In genomic region chr4:134468578-134469266, GRCm38 (mm10) we compare ENCODE assay signal across 8 mouse cellular contexts. TPM values are rescaled to one million over a fixed set of nuclear protein-coding genes. Genes with fewer than 3 reads are reported as not detected.
DNase-seq lines count a peak whose midpoint lies in the region; ATAC-seq and TF ChIP-seq lines count a peak whose summit lies in the region.

No protein-coding gene starts in this region.

- peak overlapping the region; percentile 92 for H3K27ac ChIP-seq in heart, embryonic 13.5 days (replicated peaks)
- peak overlapping the region; percentile 97 for H3K27ac ChIP-seq in liver, embryonic 12.5 days
- H3K27ac ChIP-seq in stomach, embryonic 15.5 days, result peak overlapping the region; percentile 93

- H3K4me2 ChIP-seq in heart, embryonic 13.5 days, result peak overlapping the region; percentile 99
- H3K4me2 ChIP-seq in liver, embryonic 12.5 days, result peak overlapping the region; percentile 99
- H3K4me2 ChIP-seq in stomach, embryonic 15.5 days, result peak overlapping the region; percentile 98

- H3K79me2 ChIP-seq in C2C12 (ENCODE audit: control insufficient read depth, insufficient read depth), result peaks cover 27% of the 10 kb centered on the region

- no peak for TF ChIP-seq CTCF in C2C12 (IDR thresholded peaks at IDR 0.05; ENCODE audit: control insufficient read depth, insufficient read depth, insufficient read length)
- no peak for TF ChIP-seq CTCF in brain, embryonic 14.5 days (IDR thresholded peaks at IDR 0.05; ENCODE audit: borderline replicate concordance, extremely low read depth, insufficient read depth, insufficient read length)

- no peaks in the 10 kb centered on the region for H3K27me3 ChIP-seq in C2C12 (ENCODE audit: control insufficient read depth, insufficient read depth, insufficient read length)
- H3K27me3 ChIP-seq in erythroblast, embryonic 14.5 days (ENCODE audit: control insufficient read depth), result peaks cover 24% of the 10 kb centered on the region
- no peaks in the 10 kb centered on the region; the same call in 1 of the 2 replicates for H3K27me3 ChIP-seq in heart, embryonic 13.5 days (replicated peaks)
- peaks cover 10% of the 10 kb centered on the region; the same call in 1 of the 2 replicates for H3K27me3 ChIP-seq in liver, embryonic 12.5 days (replicated peaks)
- no peaks in the 10 kb centered on the region for H3K27me3 ChIP-seq in stomach, embryonic 15.5 days (replicated peaks)

- DNase-seq in brain, embryonic 14.5 days (ENCODE audit: low read depth), result peak; percentile 98
- peak; percentile 98 for DNase-seq in kidney, postnatal 10 days
- DNase-seq in natural killer cell, adult 2 months (ENCODE audit: low spot score in 2 of 2), result peak; percentile 92 to 95

- under 1% methylated on average over 68 of the region's 68 CpGs for WGBS in heart, embryonic 13.5 days
- WGBS in liver, embryonic 12.5 days (ENCODE audit: insufficient replicate concordance), result under 1% methylated on average over 67 of the region's 68 CpGs
- WGBS in stomach, embryonic 15.5 days, result under 1% methylated on average over 66 of the region's 68 CpGs

- peak; percentile 90 for ATAC-seq in heart, embryonic 13.5 days (ENCODE audit: extremely low read depth, insufficient number of reproducible peaks, low FRiP score, low TSS enrichment)
- peak; percentile 83 for ATAC-seq in liver, embryonic 12.5 days
- ATAC-seq in stomach, embryonic 15.5 days (ENCODE audit: insufficient read depth, low FRiP score, low read depth), result peak; percentile 87

- H3K4me1 ChIP-seq in erythroblast, embryonic 14.5 days (ENCODE audit: control insufficient read depth), result peaks cover 35% of the 10 kb centered on the region
- H3K4me1 ChIP-seq in heart, embryonic 13.5 days, result peaks cover 20% of the 10 kb centered on the region
- peaks cover 55% of the 10 kb centered on the region for H3K4me1 ChIP-seq in liver, embryonic 12.5 days
- H3K4me1 ChIP-seq in stomach, embryonic 15.5 days, result peaks cover 6% of the 10 kb centered on the region; the same call in 1 of the 2 replicates

- peaks cover 15% of the 10 kb centered on the region for H3K79me3 ChIP-seq in C2C12 (ENCODE audit: low read depth)

- H3K9me3 ChIP-seq in erythroblast, embryonic 14.5 days (ENCODE audit: control insufficient read depth, low read length), result no peaks in the 10 kb centered on the region
- H3K9me3 ChIP-seq in heart, embryonic 13.5 days, result no peaks in the 10 kb centered on the region
- no peaks in the 10 kb centered on the region for H3K9me3 ChIP-seq in liver, embryonic 12.5 days (replicated peaks)
- no peaks in the 10 kb centered on the region for H3K9me3 ChIP-seq in stomach, embryonic 15.5 days

- H3ac ChIP-seq in C2C12 (ENCODE audit: control insufficient read depth, insufficient read length, low read depth), result peak overlapping the region; percentile 54

- no peak for TF ChIP-seq POLR2A in brain, embryonic 14.5 days (IDR thresholded peaks at IDR 0.05; ENCODE audit: borderline replicate concordance, extremely low read depth, insufficient read depth, insufficient read length, poor library complexity, severe bottlenecking)

- peak overlapping the region; percentile 91 for H3K9ac ChIP-seq in heart, embryonic 13.5 days
- H3K9ac ChIP-seq in liver, embryonic 12.5 days, result peak overlapping the region; percentile 98
- H3K9ac ChIP-seq in stomach, embryonic 15.5 days, result peak overlapping the region; percentile 87

- H3K36me3 ChIP-seq in C2C12 (ENCODE audit: control insufficient read depth, insufficient read depth), result peaks cover 24% of the 10 kb centered on the region
- H3K36me3 ChIP-seq in erythroblast, embryonic 14.5 days (ENCODE audit: control insufficient read depth), result peaks cover 37% of the 10 kb centered on the region
- H3K36me3 ChIP-seq in heart, embryonic 13.5 days, result peaks cover 29% of the 10 kb centered on the region
- H3K36me3 ChIP-seq in liver, embryonic 12.5 days, result peaks cover 35% of the 10 kb centered on the region
- H3K36me3 ChIP-seq in stomach, embryonic 15.5 days, result peaks cover 16% of the 10 kb centered on the region

- peak overlapping the region; percentile 89 for H3K4me3 ChIP-seq in C2C12 (ENCODE audit: insufficient read depth, poor library complexity, severe bottlenecking)
- peak overlapping the region; percentile 95 for H3K4me3 ChIP-seq in erythroblast, embryonic 14.5 days (replicated peaks)
- H3K4me3 ChIP-seq in heart, embryonic 13.5 days, result peak overlapping the region; percentile 75
- H3K4me3 ChIP-seq in liver, embryonic 12.5 days, result peak overlapping the region; percentile 94
- H3K4me3 ChIP-seq in stomach, embryonic 15.5 days (replicated peaks), result peak overlapping the region; percentile 96

TF ChIP-seq in C2C12, 6 proteins besides CTCF, POLR2A, EP300 and RAD21:
- TF ChIP-seq CEBPB (IDR thresholded peaks at IDR 0.05; ENCODE audit: low read depth), result no peak
- TF ChIP-seq USF1 (IDR thresholded peaks at IDR 0.05; ENCODE audit: low read depth), result no peak
- TF ChIP-seq MAX (IDR thresholded peaks at IDR 0.05), result peak; percentile 63
- TF ChIP-seq MYOD1 (IDR thresholded peaks at IDR 0.05; ENCODE audit: control insufficient read depth, insufficient read length, low read depth), result no peak
- TF ChIP-seq MYOG (IDR thresholded peaks at IDR 0.05; ENCODE audit: control insufficient read depth, extremely low read depth, insufficient read length), result no peak
- TF ChIP-seq FOSL1 (IDR thresholded peaks at IDR 0.05; ENCODE audit: insufficient read depth, low read length, poor library complexity, severe bottlenecking), result no peak
TF ChIP-seq in C2C12: peak in this region for 1.

RNA-seq across cellular contexts. Expression of gene Stmn1, which starts 0.6 kb away (rescaled TPM):
- polyA plus RNA-seq in C2C12 (2012; fragmentation: generic; extraction: Trizol), result 349 TPM
- polyA plus RNA-seq in brain, embryonic 14.5 days (2012; rRNA removed), result 1,070 and 2,202 TPM in 2 replicates
- polyA plus RNA-seq in erythroblast, embryonic 14.5 days (2012), result 45.6 and 68.9 TPM in 2 replicates
- 988 and 1,051 TPM in 2 replicates for polyA plus RNA-seq in heart, embryonic 13.5 days (2015; fragmentation: Nextera tagmentation; extraction: Ambion mirVana)
- polyA plus RNA-seq in liver, embryonic 12.5 days (2016; fragmentation: Nextera tagmentation; extraction: Ambion mirVana), result 558 and 570 TPM in 2 replicates
- polyA plus RNA-seq in stomach, embryonic 15.5 days (2015; fragmentation: Nextera tagmentation; extraction: Ambion mirVana), result 1,192 and 1,334 TPM in 2 replicates

RNA-seq across cellular contexts. Expression of gene Paqr7, which starts 27.8 kb away (rescaled TPM):
- polyA plus RNA-seq in C2C12 (2012; fragmentation: generic; extraction: Trizol), result 5.1 TPM
- polyA plus RNA-seq in brain, embryonic 14.5 days (2012; rRNA removed), result 19.6 and 21.3 TPM in 2 replicates
- 0.10 TPM in 1 of 2 replicates, not detected in the other for polyA plus RNA-seq in erythroblast, embryonic 14.5 days (2012)
- 10.0 and 10.9 TPM in 2 replicates for polyA plus RNA-seq in heart, embryonic 13.5 days (2015; fragmentation: Nextera tagmentation; extraction: Ambion mirVana)
- polyA plus RNA-seq in liver, embryonic 12.5 days (2016; fragmentation: Nextera tagmentation; extraction: Ambion mirVana), result 6.5 and 7.2 TPM in 2 replicates
- 6.4 and 6.7 TPM in 2 replicates for polyA plus RNA-seq in stomach, embryonic 15.5 days (2015; fragmentation: Nextera tagmentation; extraction: Ambion mirVana)

RNA-seq across cellular contexts. Expression of gene Aunip, which starts 42.1 kb away (rescaled TPM):
- polyA plus RNA-seq in C2C12 (2012; fragmentation: generic; extraction: Trizol), result 14.9 TPM
- 2.8 and 3.9 TPM in 2 replicates for polyA plus RNA-seq in brain, embryonic 14.5 days (2012; rRNA removed)
- 0.18 and 0.29 TPM in 2 replicates for polyA plus RNA-seq in erythroblast, embryonic 14.5 days (2012)
- polyA plus RNA-seq in heart, embryonic 13.5 days (2015; fragmentation: Nextera tagmentation; extraction: Ambion mirVana), result 8.5 and 11.2 TPM in 2 replicates
- 26.9 and 27.6 TPM in 2 replicates for polyA plus RNA-seq in liver, embryonic 12.5 days (2016; fragmentation: Nextera tagmentation; extraction: Ambion mirVana)
- 12.7 and 14.0 TPM in 2 replicates for polyA plus RNA-seq in stomach, embryonic 15.5 days (2015; fragmentation: Nextera tagmentation; extraction: Ambion mirVana)

Comparison
In these comparisons a context has a peak if more than half of its experiments do, and no peak if none do; other contexts are left out.
1. Peak in every context shown above with its lines: DNase-seq, ATAC-seq, H3K4me3 ChIP-seq and H3K27ac ChIP-seq.